Mouse (Mus musculus) lung, postnatal 0 days (tissue): Measurements from ENCODE around the gene Camta1.

Experiments
- CTCF ChIP-seq: IDR thresholded peaks from 2 replicates; pipeline ENCODE4 v1.5.1; 2016; ENCODE audit warnings: antibody characterized with exemption, mild to moderate bottlenecking
- EP300 ChIP-seq: IDR thresholded peaks from 2 replicates; pipeline ENCODE4 v1.6.1; 2016; ENCODE audit warnings: antibody characterized with exemption, mild to moderate bottlenecking, control low read depth

- TF ChIP-seq CTCF (no peak), EP300 (no peak)
Measured at GRCm38 (mm10) chr4:151688206-151688605, 173.5 kb downstream of the Camta1 start.
